Mouse (Mus musculus) gastrocnemius, adult 2 months (tissue): ENCODE data around the gene Ythdf1. TPM values are rescaled to one million over a fixed set of nuclear protein-coding genes. Genes with fewer than 3 reads are reported as not detected.

Experiments
- DNase-seq: peaks from one replicate; pipeline ENCODE4 v3.0.0; 2022
- H3K27ac ChIP-seq: fragments of 200-600 bp; 2 replicates; pipeline ENCODE4 v1.8.1; 2022; ENCODE audit warnings: mild to moderate bottlenecking
- H3K4me3 ChIP-seq: fragments of 200-600 bp; 2 replicates; pipeline ENCODE4 v1.8.1; 2022; ENCODE audit warnings: mild to moderate bottlenecking, moderate library complexity
- CTCF ChIP-seq: fragments of 200-600 bp; IDR thresholded peaks from 2 replicates; pipeline ENCODE4 v1.8.1; 2022; ENCODE audit warnings: antibody characterized with exemption, mild to moderate bottlenecking, moderate library complexity
- intact Hi-C: fragments of 180-260 bp; cut with DNase I; formaldehyde crosslinking; loops from one replicate; pipeline ENCODE4 v1.15.1; 2025
- total RNA-seq, 2 experiments: library from RNA; stranded (reverse); gene quantifications; 2 replicates each; pipeline ENCODE4 v1.2.3; 2021

Ythdf1 gene
- total RNA-seq, 2 experiments from 2014 or later: 41.9 to 42.1 TPM

GRCm38 (mm10) chr2:180902086-180902485 is 18.7 kb downstream of the Ythdf1 start:
- intact Hi-C loops: no loop called here
- no peak for DNase-seq
- TF ChIP-seq CTCF: peak; percentile 50; the same call in 1 of the 2 replicates
- Histone ChIP-seq H3K4me3 (no peak overlapping the region), H3K27ac (no peak overlapping the region)

- no peak overlapping the region for H3K27ac ChIP-seq
- TF ChIP-seq CTCF: no peak
- intact Hi-C loops: loop anchor here (10.0 kb wide), 1 partner anchor 113 kb away; no protein-coding TSS in a partner anchor
- no peak for DNase-seq
- H3K4me3 ChIP-seq: no peak overlapping the region
Measured at GRCm38 (mm10) chr2:180897857-180898256, 22.9 kb downstream of the Ythdf1 start.

- no peak for DNase-seq
- intact Hi-C loops: loop anchor here (10.0 kb wide), 1 partner anchor 112 kb away; no protein-coding TSS in a partner anchor
- H3K4me3 ChIP-seq: no peak overlapping the region
- TF ChIP-seq CTCF: no peak
- no peak overlapping the region for H3K27ac ChIP-seq
Measured at GRCm38 (mm10) chr2:180896819-180897625, 23.7 kb downstream of the Ythdf1 start.

GRCm38 (mm10) chr2:180895837-180896525 is 24.8 kb downstream of the Ythdf1 start:
- Histone ChIP-seq H3K27ac (no peak overlapping the region), H3K4me3 (no peak overlapping the region)
- intact Hi-C loops: loop anchor here (10.0 kb wide), 1 partner anchor 111 kb away; no protein-coding TSS in a partner anchor
- TF ChIP-seq CTCF: no peak
- DNase-seq: no peak

GRCm38 (mm10) chr2:180895321-180895720 is 25.4 kb downstream of the Ythdf1 start:
- no peak for TF ChIP-seq CTCF
- Histone ChIP-seq H3K27ac (no peak overlapping the region), H3K4me3 (no peak overlapping the region)
- intact Hi-C loops: loop anchor here (10.0 kb wide), 1 partner anchor 111 kb away; no protein-coding TSS in a partner anchor
- DNase-seq: no peak

GRCm38 (mm10) chr2:180894734-180895133 is 26.0 kb downstream of the Ythdf1 start:
- DNase-seq: peak; percentile 63
- intact Hi-C loops: loop anchor here (10.0 kb wide), 1 partner anchor 110 kb away; no protein-coding TSS in a partner anchor
- TF ChIP-seq CTCF: peak; percentile 73
- peak overlapping the region; percentile 72 for H3K4me3 ChIP-seq
- no peak overlapping the region for H3K27ac ChIP-seq

- Histone ChIP-seq H3K4me3 (peak overlapping the region; percentile 72), H3K27ac (no peak overlapping the region)
- peak; percentile 47 for DNase-seq
- intact Hi-C loops: loop anchor here (10.0 kb wide), 1 partner anchor 109 kb away; no protein-coding TSS in a partner anchor
- no peak for TF ChIP-seq CTCF
Measured at GRCm38 (mm10) chr2:180894029-180894623, 26.6 kb downstream of the Ythdf1 start.

GRCm38 (mm10) chr2:180893537-180894028 is 27.2 kb downstream of the Ythdf1 start:
- TF ChIP-seq CTCF: no peak
- intact Hi-C loops: loop anchor here (10.0 kb wide), 1 partner anchor 109 kb away; no protein-coding TSS in a partner anchor
- DNase-seq: no peak
- H3K27ac ChIP-seq: no peak overlapping the region
- peak overlapping the region; percentile 72 for H3K4me3 ChIP-seq

GRCm38 (mm10) chr2:180892841-180893521 is 27.8 kb downstream of the Ythdf1 start:
- H3K27ac ChIP-seq: no peak overlapping the region
- peak; percentile 36 for DNase-seq
- TF ChIP-seq CTCF: no peak
- H3K4me3 ChIP-seq: peak overlapping the region; percentile 72
- intact Hi-C loops: loop anchor here (10.0 kb wide), 1 partner anchor 108 kb away; no protein-coding TSS in a partner anchor

GRCm38 (mm10) chr2:180891835-180892323 is 28.9 kb downstream of the Ythdf1 start:
- Histone ChIP-seq H3K27ac (no peak overlapping the region), H3K4me3 (no peak overlapping the region)
- intact Hi-C loops: loop anchor here (10.0 kb wide), 1 partner anchor 107 kb away; no protein-coding TSS in a partner anchor
- no peak for TF ChIP-seq CTCF
- DNase-seq: no peak

- no peak overlapping the region for H3K4me3 ChIP-seq
- no peak for TF ChIP-seq CTCF
- intact Hi-C loops: loop anchor here (10.0 kb wide), 1 partner anchor 106 kb away; no protein-coding TSS in a partner anchor
- no peak for DNase-seq
- no peak overlapping the region for H3K27ac ChIP-seq
Measured at GRCm38 (mm10) chr2:180891075-180891834, 29.5 kb downstream of the Ythdf1 start.
